Mouse (Mus musculus) testis, adult 2 months (tissue): Measurements from ENCODE around the gene Fignl2.

Experiments
- CTCF ChIP-seq: fragments of 200-500 bp; IDR thresholded peaks from 2 replicates; pipeline ENCODE4 v1.5.1; 2012; ENCODE audit warnings: low read depth, mild to moderate bottlenecking, inconsistent platforms, low read length, moderate library complexity; ENCODE audit not compliant: control insufficient read depth, insufficient read depth, insufficient replicate concordance
- POLR2A ChIP-seq: fragments of 200-500 bp; IDR thresholded peaks from 2 replicates; pipeline ENCODE4 v1.6.1; 2012; ENCODE audit warnings: low read depth, mild to moderate bottlenecking, inconsistent platforms, low read length, moderate library complexity; ENCODE audit not compliant: control insufficient read depth

GRCm38 (mm10) chr15:101094979-101095378 lies 16.6 kb upstream of the Fignl2 start:
- TF ChIP-seq CTCF (no peak), POLR2A (no peak)
